Mouse (Mus musculus) forebrain, embryonic 11.5 days (tissue): ENCODE results near the gene Selenos. TPM values are rescaled to one million over a fixed set of nuclear protein-coding genes. Genes with fewer than 3 reads are reported as not detected.

Source experiments
- ATAC-seq: fragments of 200-750 bp; cut with Nextera tagmentation; replicated peaks from 2 replicates; pipeline ENCODE4 v1.8.0; 2017; ENCODE audit warnings: moderate TSS enrichment; ENCODE audit not compliant: low FRiP score
- DNase-seq: peaks from one replicate; pipeline ENCODE4 v3.0.0-alpha.2; 2017; ENCODE audit warnings: low spot score
- H3K27ac ChIP-seq: fragments of 300-500 bp; sonication (generic); 2 replicates; pipeline ENCODE4 v1.5.1; 2014; ENCODE audit warnings: low read depth, low read length
- H3K27me3 ChIP-seq: fragments of 300-500 bp; sonication (generic); 2 replicates; pipeline ENCODE4 v1.6.1; 2014; ENCODE audit warnings: mild to moderate bottlenecking, low read length, mixed read lengths; ENCODE audit not compliant: control insufficient read depth, insufficient read depth
- H3K36me3 ChIP-seq: fragments of 300-500 bp; sonication (generic); 2 replicates; pipeline ENCODE4 v1.6.1; 2014; ENCODE audit warnings: mild to moderate bottlenecking, low read length, moderate library complexity, mixed read lengths; ENCODE audit not compliant: control insufficient read depth, insufficient read depth
- H3K4me1 ChIP-seq: fragments of 300-500 bp; sonication (generic); replicated peaks from 2 replicates; pipeline ENCODE4 v1.6.1; 2014; ENCODE audit warnings: low read length, mixed read lengths; ENCODE audit not compliant: control insufficient read depth, insufficient read depth
- H3K4me2 ChIP-seq: fragments of 300-500 bp; sonication (generic); 2 replicates; pipeline ENCODE4 v1.6.1; 2014; ENCODE audit warnings: low read depth, mild to moderate bottlenecking, low read length, moderate library complexity, mixed read lengths; ENCODE audit not compliant: severe bottlenecking
- H3K4me3 ChIP-seq: fragments of 300-500 bp; sonication (generic); 2 replicates; pipeline ENCODE4 v1.5.1; 2014; ENCODE audit warnings: low read depth, low read length
- H3K9ac ChIP-seq: fragments of 300-500 bp; sonication (generic); 2 replicates; pipeline ENCODE4 v1.6.1; 2014; ENCODE audit warnings: low read length
- H3K9me3 ChIP-seq: fragments of 300-500 bp; sonication (generic); 2 replicates; pipeline ENCODE4 v1.6.1; 2016; ENCODE audit warnings: low read length, mixed read lengths; ENCODE audit not compliant: control insufficient read depth
- WGBS: fragments of 180-500 bp; shearing (Covaris S2); extraction: QIAGEN DNeasy Blood & Tissue Kit; methylation state at CpG from one replicate; pipeline ENCODE4 v1.1.7; 2014; 5-methylcytosine and 5-hydroxymethylcytosine counted together
- polyA plus RNA-seq: library from polyadenylated mRNA; unstranded; fragments of >200 nt; fragmentation: Nextera tagmentation; extraction: Ambion mirVana; gene quantifications from 2 replicates; pipeline ENCODE4 v1.2.1, GENCODE M21; 2014

Selenos gene
- polyA plus RNA-seq, 1 experiment from 2014 or later, result 64.2 TPM

DNA sequence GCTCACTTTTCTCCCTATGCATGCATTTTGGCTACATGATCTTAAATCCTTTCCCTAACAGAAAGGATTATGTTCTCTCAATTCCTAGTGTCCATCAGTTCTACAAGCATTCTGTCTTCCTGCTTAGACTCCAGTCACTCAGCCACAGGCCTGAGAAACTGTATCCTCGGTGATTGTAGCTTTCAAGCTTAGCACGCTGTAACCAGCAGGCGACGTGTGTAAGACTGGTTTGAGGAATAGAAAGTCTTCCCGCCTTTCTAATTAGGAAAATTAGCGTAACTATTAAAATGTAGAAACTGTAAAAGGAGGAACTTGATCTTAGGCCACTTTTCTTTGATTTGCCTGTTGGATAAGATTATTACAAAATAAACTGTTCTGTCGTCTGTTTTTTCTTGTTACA, 39.3 kb downstream of the Selenos start:
- Histone ChIP-seq H3K36me3 (no peaks in the 10 kb centered on the region), H3K9me3 (no peaks in the 10 kb centered on the region), H3K4me2 (no peak overlapping the region), H3K27ac (no peak overlapping the region), H3K27me3 (no peaks in the 10 kb centered on the region), H3K4me1 (0 out of 2 replicates have a peak, but pooled peaks cover 6% of the 10 kb centered on the region), H3K9ac (no peak overlapping the region), H3K4me3 (no peak overlapping the region)
- 84% methylated on average over 7 of the region's 7 CpGs for WGBS
- no peak for ATAC-seq
- DNase-seq, result no peak

DNA sequence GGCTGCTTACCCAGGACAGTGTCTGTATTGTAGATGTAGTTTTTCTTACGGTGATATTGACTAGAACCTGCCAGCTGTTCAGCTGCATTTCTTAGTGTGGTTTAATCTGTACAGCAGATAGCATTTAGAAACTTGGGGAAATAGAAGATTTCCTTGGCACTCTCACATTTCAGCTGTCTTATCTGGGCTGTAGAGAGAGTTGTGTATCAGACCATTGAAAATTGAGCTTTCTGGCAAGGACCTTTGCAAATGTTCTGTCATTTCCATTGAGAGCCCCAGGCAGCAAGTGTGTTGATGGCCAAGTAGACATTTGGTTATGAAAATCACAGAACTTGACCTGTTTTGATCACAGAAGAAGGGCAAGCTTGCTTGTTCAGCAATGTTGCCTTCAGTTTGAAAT, 40.7 kb downstream of the Selenos start:
- Histone ChIP-seq H3K9ac (no peak overlapping the region), H3K4me1 (0 out of 2 replicates have a peak, but pooled peaks cover 6% of the 10 kb centered on the region)
- WGBS, result 81% methylated on average over 1 of the region's 1 CpGs

DNA sequence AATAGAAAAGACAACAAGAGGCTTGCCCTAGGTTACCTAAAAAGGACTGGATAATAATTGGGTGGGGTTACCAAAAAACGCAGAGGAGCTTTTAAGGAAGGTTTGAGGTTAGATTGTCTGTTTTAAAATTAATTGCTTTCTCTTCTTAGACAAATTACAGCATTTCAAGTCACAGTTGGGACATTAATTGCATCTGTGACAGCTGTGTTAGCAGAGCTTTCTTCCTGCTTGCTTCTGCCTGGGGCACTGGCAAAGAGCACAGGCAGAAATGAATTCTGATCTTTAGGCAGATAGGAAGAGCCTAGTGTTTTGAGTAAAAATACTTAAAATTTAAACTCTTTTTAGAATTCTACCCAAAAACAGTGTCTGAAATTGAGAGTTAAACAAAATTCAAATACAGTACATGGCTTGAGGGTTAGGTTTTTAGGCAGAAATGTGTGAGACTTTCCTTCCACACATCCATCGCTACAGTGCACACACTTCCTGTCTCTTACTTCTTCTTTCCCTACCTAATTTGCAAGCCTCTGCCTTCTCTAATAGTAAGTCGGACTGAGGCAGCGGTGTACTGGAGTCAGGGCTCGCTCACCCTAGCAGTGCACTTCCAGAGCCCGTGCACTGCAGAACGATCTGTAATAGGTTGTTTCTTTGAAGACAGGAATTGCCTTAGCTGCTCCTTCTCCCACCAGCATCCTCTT, 41.4 kb downstream of the Selenos start:
- no peaks in the 10 kb centered on the region for H3K9me3 ChIP-seq
- DNase-seq, result no peak
- H3K4me2 ChIP-seq, result no peak overlapping the region
- no peak overlapping the region for H3K4me3 ChIP-seq
- H3K27ac ChIP-seq, result no peak overlapping the region
- no peaks in the 10 kb centered on the region for H3K27me3 ChIP-seq
- peaks cover 5% of the 10 kb centered on the region; the same call in 1 of the 2 replicates for H3K36me3 ChIP-seq
- ATAC-seq, result no peak
- 0 out of 2 replicates have a peak, but pooled peaks cover 6% of the 10 kb centered on the region for H3K4me1 ChIP-seq
- WGBS, result 78% methylated on average over 7 of the region's 7 CpGs
- no peak overlapping the region for H3K9ac ChIP-seq

More for the DNA sequence above, 40.7 kb downstream of the Selenos start:
- Histone ChIP-seq H3K9me3 (no peaks in the 10 kb centered on the region), H3K27ac (no peak overlapping the region), H3K4me2 (no peak overlapping the region), H3K27me3 (no peaks in the 10 kb centered on the region), H3K36me3 (no peaks in the 10 kb centered on the region), H3K4me3 (no peak overlapping the region)
- DNase-seq (no peak), ATAC-seq (no peak)

DNA sequence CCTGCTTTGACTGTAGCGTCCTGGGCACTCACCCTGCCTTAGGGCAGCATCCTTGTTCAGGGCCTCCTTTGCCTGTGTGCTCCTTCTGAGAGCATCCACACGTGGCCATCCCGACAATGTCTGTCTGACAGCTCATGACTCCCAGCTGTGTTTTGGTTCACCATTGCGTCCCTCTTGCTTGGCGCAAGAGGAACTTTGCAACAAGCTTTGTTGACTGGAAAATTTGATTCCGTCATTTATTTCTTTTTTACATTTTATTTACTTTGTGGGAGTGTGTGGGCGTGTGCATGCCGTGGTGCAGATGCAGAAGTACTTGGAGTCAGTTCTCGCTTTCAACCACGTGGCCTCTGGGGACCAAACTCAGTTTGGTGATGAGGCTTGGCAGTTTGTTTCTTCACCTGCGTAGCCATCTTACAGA, 45.1 kb downstream of the Selenos start:
- H3K4me2 ChIP-seq, result no peak overlapping the region
- no peaks in the 10 kb centered on the region for H3K9me3 ChIP-seq
- DNase-seq (no peak), ATAC-seq (no peak)
- H3K27me3 ChIP-seq, result no peaks in the 10 kb centered on the region
- 83% methylated on average over 11 of the region's 11 CpGs for WGBS
- no peak overlapping the region for H3K27ac ChIP-seq
- no peak overlapping the region for H3K9ac ChIP-seq
- no peak overlapping the region for H3K4me3 ChIP-seq
- peaks cover 6% of the 10 kb centered on the region; the same call in 1 of the 2 replicates for H3K36me3 ChIP-seq
- H3K4me1 ChIP-seq, result peaks cover 4% of the 10 kb centered on the region; the same call in 1 of the 2 replicates

DNA sequence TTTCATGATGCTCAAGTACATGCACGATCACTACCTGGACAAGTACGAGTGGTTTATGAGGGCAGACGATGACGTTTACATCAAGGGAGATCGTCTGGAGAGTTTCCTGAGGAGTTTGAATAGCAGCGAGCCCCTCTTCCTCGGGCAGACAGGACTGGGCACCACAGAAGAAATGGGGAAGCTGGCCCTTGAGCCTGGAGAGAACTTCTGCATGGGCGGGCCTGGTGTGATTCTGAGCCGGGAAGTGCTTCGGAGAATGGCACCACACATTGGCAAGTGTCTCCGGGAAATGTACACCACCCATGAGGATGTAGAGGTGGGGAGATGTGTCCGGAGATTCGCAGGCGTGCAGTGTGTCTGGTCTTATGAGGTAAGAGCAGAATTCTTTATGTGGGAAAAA, 45.9 kb downstream of the Selenos start:
- no peaks in the 10 kb centered on the region for H3K27me3 ChIP-seq
- ATAC-seq (no peak), DNase-seq (no peak)
- no peak overlapping the region for H3K4me3 ChIP-seq
- no peak overlapping the region for H3K27ac ChIP-seq
- H3K4me2 ChIP-seq, result no peak overlapping the region
- no peaks in the 10 kb centered on the region for H3K9me3 ChIP-seq
- H3K36me3 ChIP-seq, result peaks cover 6% of the 10 kb centered on the region; the same call in 1 of the 2 replicates
- no peaks in the 10 kb centered on the region; the same call in 1 of the 2 replicates for H3K4me1 ChIP-seq
- H3K9ac ChIP-seq, result no peak overlapping the region
- 94% methylated on average over 14 of the region's 14 CpGs for WGBS

DNA sequence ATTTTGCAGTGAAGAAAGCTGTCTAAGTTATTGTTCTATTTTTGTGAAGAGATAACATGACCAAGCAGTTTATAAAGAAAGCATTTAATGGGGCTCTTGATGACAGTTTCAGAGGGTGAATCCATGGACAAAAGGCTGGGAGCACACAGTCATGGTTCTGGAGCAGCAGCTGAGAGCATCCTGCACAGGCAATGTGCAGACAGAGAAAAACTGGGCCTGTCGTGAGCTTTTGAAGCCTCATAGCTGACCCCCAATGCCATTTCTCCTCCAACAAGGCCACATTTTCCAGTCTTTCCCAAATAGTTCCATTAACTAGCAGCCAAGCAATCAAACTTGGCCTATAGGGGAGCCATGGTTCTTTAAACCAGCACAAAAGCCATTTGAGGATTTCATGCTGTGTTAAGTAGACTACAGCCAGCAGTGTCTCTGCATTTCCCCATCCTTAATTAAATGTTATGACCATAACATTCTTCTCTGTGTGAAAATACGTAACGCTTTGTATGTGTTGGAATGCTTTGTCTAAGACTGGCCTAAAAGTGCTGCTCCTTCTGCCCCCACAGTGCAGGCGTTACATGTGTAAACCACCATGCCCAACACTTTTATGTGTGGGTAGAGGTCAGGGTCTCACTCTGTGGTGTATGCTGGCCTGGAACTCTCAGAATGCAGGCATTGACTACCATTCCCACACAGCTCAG, 48.6 kb downstream of the Selenos start:
- H3K27me3 ChIP-seq, result no peaks in the 10 kb centered on the region
- DNase-seq (no peak), ATAC-seq (peak; percentile 53)
- no peak overlapping the region for H3K9ac ChIP-seq
- no peak overlapping the region for H3K4me3 ChIP-seq
- no peak overlapping the region for H3K4me2 ChIP-seq
- no peak overlapping the region; the same call in 1 of the 2 replicates for H3K27ac ChIP-seq
- no peaks in the 10 kb centered on the region for H3K9me3 ChIP-seq
- no peaks in the 10 kb centered on the region; the same call in 1 of the 2 replicates for H3K4me1 ChIP-seq
- 30% methylated on average over 4 of the region's 4 CpGs for WGBS
- H3K36me3 ChIP-seq, result peaks cover 6% of the 10 kb centered on the region; the same call in 1 of the 2 replicates

DNA sequence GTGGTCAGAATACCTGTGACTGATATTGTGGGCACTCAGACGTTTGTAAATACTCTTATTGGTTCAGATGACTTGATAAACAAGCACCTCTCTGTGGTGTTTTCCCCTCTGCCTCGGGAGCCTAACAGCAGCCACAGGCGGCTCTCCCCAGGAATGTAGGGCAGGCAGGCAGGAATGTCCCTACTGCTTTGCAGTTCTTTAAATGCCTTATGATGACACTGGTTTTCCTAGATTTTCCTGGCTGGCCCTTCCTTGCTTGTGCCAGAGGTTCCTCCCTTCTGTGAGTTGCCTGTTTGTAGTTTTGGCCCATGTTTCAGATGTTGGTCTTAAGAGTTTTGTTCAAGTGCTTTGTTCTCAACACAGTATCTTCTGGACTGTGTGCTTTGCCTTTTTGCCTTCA, 49.4 kb downstream of the Selenos start:
- no peak for ATAC-seq
- no peak overlapping the region for H3K9ac ChIP-seq
- no peak overlapping the region for H3K4me3 ChIP-seq
- no peaks in the 10 kb centered on the region for H3K27me3 ChIP-seq
- WGBS, result 58% methylated on average over 3 of the region's 3 CpGs
- H3K36me3 ChIP-seq, result peaks cover 6% of the 10 kb centered on the region; the same call in 1 of the 2 replicates
- H3K4me1 ChIP-seq, result no peaks in the 10 kb centered on the region; the same call in 1 of the 2 replicates
- H3K4me2 ChIP-seq, result no peak overlapping the region
- DNase-seq, result no peak
- H3K27ac ChIP-seq, result 0 out of 2 replicates have a peak overlapping the region, but pooled peaks have one; percentile 12
- no peaks in the 10 kb centered on the region for H3K9me3 ChIP-seq

DNA sequence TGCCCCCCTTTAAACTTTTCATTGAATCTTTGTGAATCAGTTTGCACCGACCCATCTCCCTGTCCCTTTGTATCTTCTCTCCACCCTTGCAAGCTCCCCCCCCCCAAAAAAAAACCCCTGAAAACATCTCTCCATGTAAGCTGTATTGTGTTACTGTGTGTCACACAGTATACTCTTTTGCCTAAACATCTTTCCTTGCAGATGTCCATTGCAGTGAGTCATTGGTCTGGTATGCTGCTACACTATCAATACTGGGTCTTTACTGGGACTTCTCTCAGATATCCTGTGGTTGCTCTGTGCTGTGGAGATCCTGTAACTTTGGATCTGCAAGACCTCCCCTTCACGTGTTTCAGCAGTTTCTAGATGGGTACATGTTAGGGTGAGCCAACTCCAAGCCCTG, 50.8 kb downstream of the Selenos start:
- no peaks in the 10 kb centered on the region for H3K9me3 ChIP-seq
- H3K27me3 ChIP-seq, result no peaks in the 10 kb centered on the region
- no peak overlapping the region for H3K9ac ChIP-seq
- 92% methylated on average over 2 of the region's 2 CpGs for WGBS
- H3K4me3 ChIP-seq, result no peak overlapping the region
- H3K4me2 ChIP-seq, result no peak overlapping the region
- no peak for ATAC-seq
- H3K36me3 ChIP-seq, result peaks cover 6% of the 10 kb centered on the region; the same call in 1 of the 2 replicates
- no peak for DNase-seq
- H3K4me1 ChIP-seq, result no peaks in the 10 kb centered on the region; the same call in 1 of the 2 replicates
- no peak overlapping the region for H3K27ac ChIP-seq
